Mouse (Mus musculus) heart, postnatal 0 days (tissue): Measurements from ENCODE around the gene Acp5.

Experiments used
- CTCF ChIP-seq: IDR thresholded peaks from 2 replicates; pipeline ENCODE4 v1.5.1; 2016; ENCODE audit warnings: antibody characterized with exemption, control low read depth, low read depth
- EP300 ChIP-seq: IDR thresholded peaks from 2 replicates; pipeline ENCODE4 v1.6.1; 2016; ENCODE audit warnings: antibody characterized with exemption, low read depth

DNA sequence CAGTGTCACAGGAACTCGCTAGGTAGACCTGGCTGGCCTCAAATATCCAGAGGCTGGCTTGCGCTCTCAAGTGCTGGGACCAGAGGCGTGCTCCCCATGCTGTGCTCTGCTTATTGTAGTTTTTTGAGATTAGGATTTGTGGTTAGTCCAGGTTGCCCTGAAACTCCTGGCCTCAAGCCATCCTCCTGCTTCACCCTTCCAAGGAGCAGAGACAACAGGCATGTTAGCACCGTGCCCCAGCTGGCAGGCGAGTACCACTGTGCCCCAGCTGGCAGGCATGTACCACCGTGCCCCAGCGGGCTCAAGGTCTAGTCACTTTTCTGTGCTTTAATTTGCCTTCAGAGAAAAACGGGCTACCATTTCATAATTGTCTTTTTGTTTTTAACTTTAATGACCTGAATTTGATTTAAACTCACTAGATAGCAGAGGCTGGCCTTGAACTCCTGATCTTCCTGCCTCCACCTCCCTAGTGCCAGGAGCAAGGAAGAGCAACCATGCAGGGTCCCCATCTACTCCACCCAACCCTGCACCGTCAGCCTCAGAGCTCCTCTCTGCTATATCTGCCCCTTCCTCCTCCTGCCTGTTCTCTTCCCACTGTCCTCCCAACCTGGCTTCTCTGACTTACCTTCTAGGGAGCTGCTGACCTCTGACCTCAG lies 395 bp downstream of the Acp5 start:
- TF ChIP-seq CTCF (no peak), EP300 (no peak)
